Mouse (Mus musculus) neural tube, embryonic 11.5 days (tissue): ENCODE measurements around the gene Ly6g6e. TPM values are rescaled to one million over a fixed set of nuclear protein-coding genes. Genes with fewer than 3 reads are reported as not detected.

Experiments
- ATAC-seq: fragments of 200-750 bp; cut with Nextera tagmentation; 2 replicates; pipeline ENCODE4 v1.8.0; 2017; ENCODE audit warnings: moderate number of reproducible peaks, mild to moderate bottlenecking, moderate TSS enrichment, moderate library complexity; ENCODE audit not compliant: insufficient read depth, low FRiP score, low TSS enrichment
- DNase-seq: peaks from one replicate; pipeline ENCODE4 v3.0.0-alpha.2; 2015; ENCODE audit warnings: low spot score
- H3K27ac ChIP-seq: fragments of 300-500 bp; sonication (generic); 2 replicates; pipeline ENCODE4 v1.5.1; 2014; ENCODE audit warnings: low read depth, mild to moderate bottlenecking, low read length
- H3K27me3 ChIP-seq: fragments of 300-500 bp; sonication (generic); 2 replicates; pipeline ENCODE4 v1.6.1; 2014; ENCODE audit warnings: mild to moderate bottlenecking, low read length, mixed read lengths; ENCODE audit not compliant: control insufficient read depth, insufficient read depth
- H3K36me3 ChIP-seq: fragments of 300-500 bp; sonication (generic); 2 replicates; pipeline ENCODE4 v1.6.1; 2014; ENCODE audit warnings: mild to moderate bottlenecking, low read length, moderate library complexity, mixed read lengths; ENCODE audit not compliant: control insufficient read depth, insufficient read depth
- H3K4me1 ChIP-seq: fragments of 300-500 bp; sonication (generic); 2 replicates; pipeline ENCODE4 v1.6.1; 2014; ENCODE audit warnings: low read length, mixed read lengths; ENCODE audit not compliant: control insufficient read depth, insufficient read depth
- H3K4me2 ChIP-seq: fragments of 300-500 bp; sonication (generic); 2 replicates; pipeline ENCODE4 v1.6.1; 2014; ENCODE audit warnings: low read depth, mild to moderate bottlenecking, moderate library complexity
- H3K4me3 ChIP-seq: fragments of 300-500 bp; sonication (generic); 2 replicates; pipeline ENCODE4 v1.5.1; 2014; ENCODE audit warnings: low read depth, low read length
- H3K9ac ChIP-seq: fragments of 300-500 bp; sonication (generic); 2 replicates; pipeline ENCODE4 v1.6.1; 2014; ENCODE audit warnings: mild to moderate bottlenecking, low read length
- H3K9me3 ChIP-seq: fragments of 300-500 bp; sonication (generic); 2 replicates; pipeline ENCODE4 v1.6.1; 2016; ENCODE audit warnings: low read length; ENCODE audit not compliant: control insufficient read depth
- WGBS: fragments of 180-500 bp; shearing (Covaris S2); extraction: QIAGEN DNeasy Blood & Tissue Kit; methylation state at CpG from one replicate; pipeline ENCODE4 v1.1.7; 2014; 5-methylcytosine and 5-hydroxymethylcytosine counted together
- polyA plus RNA-seq: library from polyadenylated mRNA; unstranded; fragments of >200 nt; fragmentation: Nextera tagmentation; extraction: Ambion mirVana; gene quantifications from 2 replicates; pipeline ENCODE4 v1.2.1, GENCODE M21; 2014

Ly6g6e gene
- polyA plus RNA-seq, 1 experiment from 2014 or later = 0.46 TPM

DNA sequence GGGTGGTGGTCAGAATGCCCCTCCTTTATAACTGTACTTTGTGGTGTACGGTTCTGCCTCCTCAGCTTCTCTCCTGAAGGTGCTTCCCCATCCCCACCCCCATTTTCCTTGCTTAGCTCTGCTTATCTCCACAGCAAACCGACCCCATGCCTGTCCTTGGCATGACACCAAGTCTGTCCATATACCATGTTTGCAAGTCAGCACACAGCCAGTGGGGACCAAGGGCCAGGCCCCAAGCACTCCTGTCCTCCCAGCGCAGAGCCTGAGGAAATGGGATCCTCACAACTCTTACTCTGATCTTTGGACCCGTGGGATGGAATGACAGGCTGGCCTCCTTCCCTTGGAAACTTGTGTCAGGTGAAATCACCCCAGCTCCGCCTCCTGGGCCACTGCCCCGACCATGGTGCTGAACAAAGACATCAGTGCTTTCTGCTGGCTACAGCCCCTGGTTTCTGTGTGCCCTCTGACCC, 26.6 kb downstream of the Ly6g6e start:
- Histone ChIP-seq H3K4me3 (no peak overlapping the region), H3K27me3 (no peaks in the 10 kb centered on the region), H3K4me1 (no peaks in the 10 kb centered on the region), H3K27ac (no peak overlapping the region), H3K36me3 (peaks cover 15% of the 10 kb centered on the region), H3K4me2 (no peak overlapping the region), H3K9me3 (no peaks in the 10 kb centered on the region), H3K9ac (0 out of 2 replicates have a peak overlapping the region, but pooled peaks have one; percentile 4)
- ATAC-seq (no peak), DNase-seq (no peak)
- WGBS = 71% methylated on average over 6 of the region's 6 CpGs

DNA sequence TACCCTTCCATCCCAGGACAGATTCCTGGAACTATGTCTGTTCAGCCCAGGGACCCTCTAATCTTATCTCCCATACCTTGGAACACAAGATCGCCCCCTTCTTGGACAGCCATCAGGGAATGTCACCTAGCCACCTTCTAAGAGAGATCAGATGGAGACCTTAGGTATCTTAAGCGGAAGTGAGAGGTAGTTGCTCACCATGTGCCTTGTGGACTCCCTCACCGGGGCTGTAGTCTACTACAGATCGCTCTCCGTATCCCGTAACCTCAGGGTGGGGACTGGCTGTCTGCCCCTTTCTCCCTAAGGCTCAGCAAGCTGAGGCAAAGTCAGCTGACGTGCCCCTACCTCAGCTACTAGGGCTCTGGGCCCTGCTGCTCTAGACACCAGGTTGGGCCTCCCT, 27.4 kb downstream of the Ly6g6e start:
- peaks cover 13% of the 10 kb centered on the region for H3K36me3 ChIP-seq
- ATAC-seq (no peak), DNase-seq (no peak)
- H3K27ac ChIP-seq = no peak overlapping the region
- H3K4me1 ChIP-seq = no peaks in the 10 kb centered on the region
- no peak overlapping the region for H3K4me2 ChIP-seq
- no peaks in the 10 kb centered on the region for H3K9me3 ChIP-seq
- H3K27me3 ChIP-seq = no peaks in the 10 kb centered on the region
- no peak overlapping the region for H3K9ac ChIP-seq
- 90% methylated on average over 7 of the region's 7 CpGs for WGBS
- H3K4me3 ChIP-seq = no peak overlapping the region

DNA sequence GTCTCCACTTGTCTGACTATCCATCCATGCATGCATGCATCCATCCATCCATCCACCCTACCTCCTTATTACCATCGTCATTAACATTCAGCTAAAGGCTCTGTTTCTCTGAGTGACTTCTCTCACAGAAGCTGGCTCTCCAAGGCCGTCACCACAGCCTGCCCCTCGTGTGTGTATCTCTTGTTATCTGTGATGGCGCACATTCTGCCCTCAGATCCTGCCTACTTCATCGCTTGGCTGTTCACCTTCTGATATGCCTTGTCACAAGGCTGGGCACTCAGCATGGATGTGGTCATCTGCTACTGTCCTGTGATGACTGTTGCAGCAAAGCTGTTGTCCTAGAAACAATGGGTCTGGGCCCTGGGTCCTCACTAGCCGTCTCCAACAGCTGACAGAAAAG, 28.1 kb downstream of the Ly6g6e start:
- no peak overlapping the region for H3K4me3 ChIP-seq
- 78% methylated on average over 6 of the region's 6 CpGs for WGBS
- no peaks in the 10 kb centered on the region for H3K9me3 ChIP-seq
- no peak overlapping the region for H3K27ac ChIP-seq
- no peaks in the 10 kb centered on the region for H3K4me1 ChIP-seq
- no peaks in the 10 kb centered on the region for H3K27me3 ChIP-seq
- no peak overlapping the region for H3K9ac ChIP-seq
- peaks cover 13% of the 10 kb centered on the region for H3K36me3 ChIP-seq
- no peak for ATAC-seq
- no peak overlapping the region for H3K4me2 ChIP-seq
- no peak for DNase-seq

DNA sequence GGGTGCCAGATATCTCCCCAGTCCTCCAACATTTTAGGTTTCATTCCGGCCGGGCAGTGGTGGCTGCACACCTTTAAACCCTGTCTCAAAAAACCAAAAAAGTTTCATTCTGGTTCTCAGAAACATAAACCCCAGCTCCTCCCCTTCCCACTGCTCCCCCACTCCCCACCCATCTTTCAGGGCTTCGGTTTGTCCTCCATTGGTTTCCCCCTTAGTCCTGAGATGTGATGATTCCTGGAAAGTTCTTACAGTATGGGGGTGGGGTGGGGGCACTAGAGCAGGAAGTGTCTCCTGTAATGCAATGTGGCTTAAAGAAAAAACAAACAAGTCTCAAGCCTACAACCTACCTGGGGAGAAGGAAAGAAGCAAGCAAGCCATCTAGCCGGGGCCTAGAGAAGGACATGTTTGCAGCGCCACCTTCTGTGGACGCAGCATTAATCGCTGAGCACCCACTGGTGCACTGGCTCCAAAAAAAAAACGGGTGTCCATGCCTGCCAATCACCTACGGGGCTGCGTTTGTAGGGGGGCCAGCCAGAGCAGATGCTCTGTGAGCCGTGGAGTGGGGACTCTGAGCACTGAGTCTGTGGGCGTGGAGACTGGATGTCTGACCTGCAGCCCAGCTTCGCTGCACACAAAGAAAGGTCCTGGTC, 29.2 kb downstream of the Ly6g6e start:
- Histone ChIP-seq H3K4me1 (no peaks in the 10 kb centered on the region), H3K4me3 (no peak overlapping the region), H3K9me3 (no peaks in the 10 kb centered on the region), H3K27me3 (no peaks in the 10 kb centered on the region), H3K4me2 (0 out of 2 replicates have a peak overlapping the region, but pooled peaks have one; percentile 19), H3K36me3 (peaks cover 11% of the 10 kb centered on the region), H3K9ac (peak overlapping the region; percentile 47), H3K27ac (no peak overlapping the region)
- peak; percentile 47 for DNase-seq
- ATAC-seq = no peak
- 27% methylated on average over 13 of the region's 13 CpGs for WGBS

DNA sequence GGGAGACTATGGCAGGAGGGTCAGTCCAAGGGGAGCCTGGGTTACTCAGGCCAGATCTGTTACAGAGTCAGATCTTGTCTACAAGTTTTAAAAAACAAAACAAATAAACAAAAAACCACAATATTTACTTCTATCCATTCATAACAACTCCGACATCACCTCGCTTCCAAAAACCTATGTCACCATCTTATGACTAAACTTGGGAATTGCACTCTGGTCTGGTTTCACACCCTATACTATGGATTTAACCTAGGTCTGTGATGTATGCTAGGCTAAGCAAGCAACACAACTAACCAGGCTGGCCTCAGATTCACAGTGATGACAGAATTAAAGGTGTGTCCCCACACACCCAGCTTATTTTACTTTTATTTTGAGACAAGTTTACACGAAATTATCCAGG, 29.8 kb downstream of the Ly6g6e start:
- DNase-seq = no peak
- Histone ChIP-seq H3K9ac (no peak overlapping the region; the same call in 1 of the 2 replicates), H3K4me3 (no peak overlapping the region), H3K27me3 (no peaks in the 10 kb centered on the region), H3K36me3 (peaks cover 10% of the 10 kb centered on the region), H3K9me3 (no peaks in the 10 kb centered on the region), H3K27ac (no peak overlapping the region), H3K4me1 (no peaks in the 10 kb centered on the region), H3K4me2 (no peak overlapping the region)
- WGBS = 78% methylated on average over 3 of the region's 3 CpGs
- no peak for ATAC-seq

DNA sequence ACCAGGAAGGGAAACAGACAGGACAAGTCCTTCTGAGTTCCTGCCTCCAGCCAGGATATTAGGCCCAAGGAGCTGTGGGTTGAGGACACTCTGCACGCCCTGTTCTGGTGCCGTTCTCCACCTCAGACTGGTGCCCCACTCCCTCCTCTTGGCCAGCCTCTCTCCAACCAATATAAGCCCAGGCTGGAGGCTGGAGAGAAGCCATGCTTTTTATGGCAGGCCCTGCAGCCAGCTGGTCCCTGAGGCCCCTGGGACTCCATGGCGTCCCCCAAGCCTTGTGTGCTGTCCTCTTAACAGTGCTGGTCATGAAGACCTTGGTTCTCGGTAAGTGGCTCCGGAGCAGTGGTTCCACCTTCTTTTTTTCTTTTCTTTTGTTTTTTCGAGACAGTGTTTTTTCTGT, 31.4 kb downstream of the Ly6g6e start, which contains the start of gene Ly6g5c:
Gene Ly6g5c, plus strand, starts transcription at position 183 of the 400 bp plus-strand sequence.
- Histone ChIP-seq H3K27ac (no peak within 1 kb of the TSS), H3K4me2 (no peak within 1 kb of the TSS), H3K27me3 (no peaks in the 10 kb centered on the region), H3K4me1 (no peaks in the 10 kb centered on the region), H3K9ac (no peak within 1 kb of the TSS), H3K36me3 (peaks cover 4% of the 10 kb centered on the region), H3K4me3 (no peak within 1 kb of the TSS), H3K9me3 (no peaks in the 10 kb centered on the region)
- ATAC-seq (no peak), DNase-seq (no peak)
- WGBS = 81% methylated on average over 6 of the region's 6 CpGs

DNA sequence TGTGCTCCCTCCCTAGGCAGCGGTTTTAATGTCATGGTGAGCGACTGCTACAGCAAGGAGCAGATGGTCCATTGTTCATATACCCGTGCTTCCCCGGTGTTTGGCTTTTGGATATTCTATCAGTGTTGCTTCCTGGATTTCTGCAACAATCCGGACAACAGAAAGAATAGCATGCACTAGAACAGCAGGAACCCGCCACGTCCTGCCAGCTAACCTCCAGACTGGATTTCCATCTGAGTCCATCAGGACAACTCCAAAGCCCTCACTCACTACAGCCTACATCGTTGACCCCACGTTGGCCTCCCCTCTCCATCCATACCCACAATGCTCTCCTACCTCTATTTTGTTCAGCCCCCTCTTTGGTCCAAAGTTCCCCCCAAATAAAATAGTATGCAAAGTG, 35.1 kb downstream of the Ly6g6e start:
- Histone ChIP-seq H3K9ac (no peak overlapping the region), H3K4me2 (no peak overlapping the region)
- WGBS = 82% methylated on average over 9 of the region's 9 CpGs

DNA sequence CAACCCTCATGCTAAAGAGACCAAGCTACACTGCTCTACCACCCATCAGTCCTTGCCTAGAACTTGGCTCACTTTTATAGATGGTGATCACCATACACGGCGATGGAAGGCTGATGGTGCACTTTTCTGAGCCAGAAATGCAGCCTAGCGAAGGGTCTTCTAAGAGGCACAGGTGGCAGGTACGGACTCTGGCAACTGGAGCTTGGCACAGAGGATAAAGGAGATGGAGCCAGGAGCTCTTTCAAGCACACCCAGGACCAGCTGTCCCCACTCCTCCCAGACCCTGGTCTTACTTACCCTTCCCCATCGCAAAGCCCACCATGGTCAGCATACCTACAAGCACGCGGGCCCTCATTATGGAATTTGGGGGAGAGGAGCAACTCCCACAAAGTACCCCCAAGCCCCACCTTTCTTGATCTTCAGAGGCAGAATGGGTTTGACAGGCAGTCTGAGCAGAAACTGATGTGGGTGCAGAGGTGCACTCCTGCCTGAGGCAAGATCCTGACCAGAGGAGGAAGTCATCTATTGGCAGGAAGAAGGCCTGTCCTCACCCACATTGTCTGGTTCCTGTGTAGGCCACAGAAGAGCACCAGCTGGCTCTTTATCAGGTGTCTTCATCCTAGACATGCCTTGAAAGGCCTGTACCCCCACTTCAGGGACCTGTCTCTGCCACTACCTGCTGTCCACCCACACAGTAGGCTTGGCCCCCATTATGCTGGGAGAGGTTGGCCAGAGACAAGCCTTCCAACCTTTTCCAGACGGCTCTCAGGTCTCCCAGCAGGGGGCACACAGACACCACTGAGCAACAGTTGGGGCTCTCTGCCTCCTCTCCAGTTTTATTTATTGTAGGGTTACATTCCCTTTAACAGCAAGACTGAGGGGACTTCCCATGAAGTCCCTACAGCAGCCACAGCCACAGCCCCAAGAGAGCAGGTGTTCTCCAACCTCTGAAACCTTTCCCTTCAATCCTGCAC, 38.6 kb downstream of the Ly6g6e start, which contains the start of gene Ly6g5b:
Gene Ly6g5b, minus strand, starts transcription at position 383 of the 974 bp plus-strand sequence.
- no peak within 1 kb of the TSS for H3K4me2 ChIP-seq
- no peaks in the 10 kb centered on the region for H3K27me3 ChIP-seq
- DNase-seq (no peak), ATAC-seq (no peak)
- H3K4me3 ChIP-seq = no peak within 1 kb of the TSS
- no peak within 1 kb of the TSS for H3K27ac ChIP-seq
- H3K9me3 ChIP-seq = no peaks in the 10 kb centered on the region
- H3K36me3 ChIP-seq = peaks cover 12% of the 10 kb centered on the region
- 88% methylated on average over 8 of the region's 8 CpGs for WGBS
- H3K9ac ChIP-seq = no peak within 1 kb of the TSS
- peaks cover 4% of the 10 kb centered on the region; the same call in 1 of the 2 replicates for H3K4me1 ChIP-seq

More for the DNA sequence above, 35.1 kb downstream of the Ly6g6e start:
- no peak overlapping the region for H3K27ac ChIP-seq
- H3K4me1 ChIP-seq = no peaks in the 10 kb centered on the region
- no peaks in the 10 kb centered on the region for H3K9me3 ChIP-seq
- DNase-seq (no peak), ATAC-seq (no peak)
- H3K27me3 ChIP-seq = no peaks in the 10 kb centered on the region
- H3K4me3 ChIP-seq = no peak overlapping the region
- H3K36me3 ChIP-seq = peaks cover 2% of the 10 kb centered on the region; the same call in 1 of the 2 replicates
